Mouse (Mus musculus): Measurements from ENCODE around the gene Fra10ac1.

The Fra10ac1 gene

GRCm38 (mm10) chr19:38228699-38229098 is 4.7 kb upstream of the Fra10ac1 start:
- DNase-seq, result peak; percentile 13 to 18

DNA sequence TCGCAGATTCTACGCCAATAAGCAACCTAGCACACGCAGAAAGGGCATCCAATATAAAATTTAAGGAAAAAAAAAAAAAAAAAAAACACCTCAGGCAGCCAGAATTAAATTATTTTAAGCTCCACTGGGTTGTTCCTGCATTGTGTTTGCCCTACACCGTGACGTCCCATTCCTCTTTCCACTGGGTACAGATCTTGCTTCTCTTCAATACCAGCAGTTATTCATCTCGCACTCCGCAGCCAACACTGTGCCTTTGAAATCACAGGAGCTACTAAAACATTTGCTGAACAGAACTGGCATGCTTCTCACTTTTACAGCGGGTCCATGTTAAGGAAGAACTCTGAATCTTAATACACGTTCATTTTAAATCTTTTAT is 717 bp upstream of the Fra10ac1 start:
- DNase-seq, result no peak

DNA sequence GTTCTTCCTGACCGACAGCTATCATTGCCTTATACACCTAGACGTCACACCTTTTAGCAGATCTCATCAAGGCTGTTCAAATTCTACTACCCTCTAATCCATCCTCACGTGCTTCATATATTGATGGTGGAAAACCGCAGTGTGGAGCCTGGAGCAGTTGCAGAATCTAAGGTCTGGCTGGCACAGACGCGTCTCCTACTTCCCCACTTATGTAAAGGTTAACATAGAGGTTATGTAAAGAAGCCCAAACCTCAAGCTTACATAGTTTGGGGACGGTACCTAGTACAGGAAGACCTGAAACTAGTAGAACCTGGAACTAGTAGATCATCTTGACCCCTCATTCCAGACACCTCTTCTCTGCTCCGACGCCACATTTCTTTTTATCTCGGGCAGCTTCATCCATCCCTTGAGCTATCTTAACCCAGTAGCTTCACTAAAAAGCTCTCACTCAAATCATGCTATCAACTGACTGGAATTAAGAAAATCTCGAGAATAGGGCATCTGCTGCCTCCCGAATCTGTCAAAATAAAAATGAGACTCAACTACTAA is 526 bp downstream of the Fra10ac1 start:
- no peak for DNase-seq

GRCm38 (mm10) chr19:38217696-38218095 is 6.3 kb downstream of the Fra10ac1 start:
- no peak for DNase-seq

- no peak for DNase-seq
Measured at GRCm38 (mm10) chr19:38206669-38207068, 17.3 kb downstream of the Fra10ac1 start.

DNA sequence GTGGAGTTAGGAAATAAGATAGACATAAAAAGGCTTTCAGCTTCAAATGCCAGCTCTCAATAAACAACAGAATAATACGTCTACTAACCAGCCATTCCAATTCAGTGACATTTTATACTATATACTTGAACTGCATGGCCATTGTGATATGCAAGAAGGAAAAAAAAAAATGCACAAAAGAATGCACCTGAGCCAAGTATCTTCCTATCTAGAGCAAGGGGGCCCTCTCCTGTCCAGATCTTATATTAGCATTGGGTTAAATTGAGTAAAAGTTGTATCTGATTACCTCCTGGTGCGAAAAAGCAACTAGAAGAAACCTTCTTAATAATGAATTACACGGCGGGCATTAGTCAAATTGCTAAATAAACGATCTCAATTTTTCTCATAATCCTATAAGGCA is 25.2 kb downstream of the Fra10ac1 start:
- no peak for DNase-seq

GRCm38 (mm10) chr19:38195245-38195644 is 28.7 kb downstream of the Fra10ac1 start:
- no peak for DNase-seq

GRCm38 (mm10) chr19:38191446-38191845 is 32.5 kb downstream of the Fra10ac1 start:
- DNase-seq, result no peak

- DNase-seq, result no peak
Measured at GRCm38 (mm10) chr19:38190606-38191005, 33.4 kb downstream of the Fra10ac1 start.

DNA sequence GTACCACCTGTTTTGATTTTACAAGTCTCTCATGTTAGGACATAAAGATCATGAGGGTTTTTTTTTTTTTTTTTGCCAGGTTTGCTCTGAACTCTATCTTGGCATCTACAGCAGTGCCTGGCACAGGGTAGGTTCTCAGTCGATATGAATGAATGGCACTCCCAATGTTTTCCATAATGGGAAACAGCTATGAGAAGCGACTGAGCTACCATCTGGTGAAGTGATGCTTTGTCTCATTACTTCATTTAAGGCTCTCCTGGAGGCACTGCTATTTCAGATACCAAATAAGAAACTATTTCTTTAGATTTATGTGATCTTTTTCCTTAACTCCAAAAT is 36.6 kb downstream of the Fra10ac1 start:
- no peak for DNase-seq

DNA sequence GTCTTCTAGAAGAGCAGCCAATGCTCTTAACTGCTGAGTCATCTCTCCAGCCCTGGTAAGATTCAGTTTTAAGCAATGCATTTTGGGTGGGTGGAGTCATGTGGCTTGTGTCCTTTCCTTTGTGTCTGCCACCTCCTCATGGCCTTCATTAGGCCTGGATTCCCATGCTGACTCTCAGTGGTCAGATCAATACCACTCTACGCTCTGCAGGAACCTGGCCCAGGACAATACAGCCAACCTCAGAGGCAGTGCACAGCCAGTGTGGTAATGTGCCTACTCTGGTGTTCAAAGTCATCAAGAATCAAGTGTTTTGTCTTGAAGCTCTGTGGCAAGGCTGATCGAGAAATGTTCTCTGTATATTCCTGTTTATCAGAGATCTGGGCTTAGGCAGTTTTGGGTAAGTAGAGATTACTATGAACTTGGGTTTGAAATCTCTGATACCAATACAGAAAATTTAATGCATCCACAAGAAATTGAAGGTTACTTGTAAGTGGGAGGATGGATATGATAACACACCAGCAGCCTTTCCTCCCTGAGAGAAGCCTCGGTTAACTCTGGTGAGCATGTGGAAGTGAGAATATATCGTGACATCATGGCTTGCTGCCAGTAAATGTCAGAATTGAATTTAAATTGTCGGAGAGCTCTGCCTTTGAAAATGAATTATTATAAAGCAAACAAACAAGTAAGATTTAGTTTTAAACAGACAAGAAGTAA is 37.2 kb downstream of the Fra10ac1 start:
- DNase-seq, result no peak

- no peak for DNase-seq
Measured at GRCm38 (mm10) chr19:38179675-38180074, 44.3 kb downstream of the Fra10ac1 start.

DNA sequence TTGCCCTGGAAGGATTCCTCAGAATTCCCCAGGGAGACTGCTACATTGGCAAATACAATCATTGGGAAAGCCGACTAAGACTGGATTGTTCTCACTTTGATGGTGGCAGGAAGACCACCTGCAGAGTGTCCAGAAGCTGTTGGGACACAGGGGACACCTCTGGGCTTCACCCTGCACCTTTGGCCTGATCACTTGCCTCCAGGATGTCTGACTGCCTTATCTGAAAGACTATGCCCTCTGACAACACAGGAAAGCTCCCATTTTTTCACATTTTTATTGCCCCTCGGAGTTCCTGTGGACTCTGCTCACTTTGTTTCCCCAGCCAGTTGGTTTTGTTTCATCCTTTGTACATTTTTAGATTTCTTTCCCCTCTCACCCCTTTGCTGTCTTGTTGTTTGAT is 59.3 kb downstream of the Fra10ac1 start:
- DNase-seq, result no peak

GRCm38 (mm10) chr19:38161648-38162354 is 62.2 kb downstream of the Fra10ac1 start:
- DNase-seq, result no peak

DNA sequence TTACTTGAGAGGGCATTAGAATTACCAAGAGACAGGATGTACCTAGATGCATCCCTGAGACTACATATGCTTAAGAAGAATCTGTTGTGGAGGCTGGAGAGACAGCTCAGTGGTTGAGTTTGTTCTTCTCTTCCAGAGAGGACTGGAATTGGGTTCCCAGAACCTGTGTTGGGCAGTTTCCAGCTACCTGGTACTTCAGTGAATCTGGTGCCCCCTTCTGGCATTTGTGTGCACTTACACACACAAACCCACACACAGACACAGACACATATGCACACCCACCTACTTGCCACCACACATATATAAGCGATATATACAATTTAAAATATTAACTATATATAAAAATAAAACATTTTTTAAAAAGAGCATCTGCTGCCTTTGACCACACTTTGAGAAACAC is 67.7 kb downstream of the Fra10ac1 start:
- no peak for DNase-seq

GRCm38 (mm10) chr19:38143540-38144271 is 80.2 kb downstream of the Fra10ac1 start:
- no peak for DNase-seq
